In the genomic region with DNA sequence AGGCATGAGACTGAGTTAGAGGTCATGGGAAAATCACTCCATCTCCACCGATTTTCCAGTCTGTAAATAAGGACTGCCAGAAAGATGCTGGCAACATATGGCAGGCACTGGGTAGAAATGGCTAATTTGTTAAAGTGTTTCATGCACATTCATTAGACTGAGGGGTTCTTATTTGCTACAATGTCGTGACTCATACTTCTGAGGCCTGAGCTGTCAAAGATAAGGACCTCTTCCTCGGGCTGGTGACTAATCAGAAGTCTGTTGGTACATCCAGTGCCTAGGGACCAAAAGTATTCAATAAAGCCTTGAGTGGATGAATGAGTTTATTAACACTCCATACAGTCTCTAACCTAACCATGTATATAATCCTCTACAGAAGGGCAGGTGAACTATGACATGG, we compare ENCODE assay signal across 19 mouse cellular contexts.
DNase-seq lines count a peak whose midpoint lies in the region; TF ChIP-seq lines count a peak whose summit lies in the region.
"Had no signal": no experiment of that assay in that cellular context is flagged by ENCODE, and none has a peak within 500 bp of the region (broad histone marks: within the 10 kb centered on the region; RNA-seq: fewer than 3 reads in every experiment).

No protein-coding gene starts in this region.

- H3K9me3 ChIP-seq in MEL (replicated peaks; ENCODE audit: insufficient read depth, low read length), result no peaks in the 10 kb centered on the region
- H3K9me3 ChIP-seq: embryonic facial prominence, embryonic 12.5 days; heart, embryonic 15.5 days had no signal

- no peak overlapping the region for H3K9ac ChIP-seq in MEL (ENCODE audit: control insufficient read depth, low read depth, low read length, poor library complexity, severe bottlenecking)
- H3K9ac ChIP-seq: embryonic facial prominence, embryonic 12.5 days; heart, embryonic 15.5 days; hindbrain, embryonic 14.5 days had no signal

- H3K4me1 ChIP-seq in MEL (ENCODE audit: control insufficient read depth in 1 of 2, insufficient read depth in 2 of 2, low read length in 2 of 2), result peaks cover 0 to 6% of the 10 kb centered on the region in 2 experiments; a peak in 2 of 4 replicates
- H3K4me1 ChIP-seq: embryonic facial prominence, embryonic 12.5 days; heart, embryonic 15.5 days had no signal

- no peak for TF ChIP-seq RAD21 in MEL (IDR thresholded peaks at IDR 0.05; ENCODE audit: low read depth, low read length)

- peak; percentile 19 for DNase-seq in adrenal gland, postnatal 14 days
- no peak for DNase-seq in adrenal gland, adult 18-20 months (ENCODE audit: low spot score in 2 of 2)
- DNase-seq in layer of hippocampus, adult 2 months (ENCODE audit: low spot score in 2 of 2), result no peak
- DNase-seq in layer of hippocampus, adult 8-10 months (ENCODE audit: low spot score in 2 of 2), result no peak
- DNase-seq in 3T3-L1 (ENCODE audit: low read depth, low spot score) (peak; percentile 47), MEL (ENCODE audit: low read depth, low spot score) (peak; percentile 46)
- DNase-seq in left cerebral cortex, postnatal 10 days (ENCODE audit: extremely low spot score in 1 of 2, low spot score in 2 of 2), result no peak
- no peak for DNase-seq in T-cell, adult 2 months (ENCODE audit: low spot score)
- DNase-seq: adrenal gland, adult 8-10 months; cerebellum, adult 11-12 months; cerebellum, adult 9-10 months; cerebellum, postnatal 25 days; gastrocnemius, postnatal 14 days; heart, adult 2 months; heart, postnatal 14 days; kidney, adult 8-10 months had no signal

- peak; percentile 38 to 46; a peak in 3 of 4 replicates for TF ChIP-seq EP300 in MEL (IDR thresholded peaks at IDR 0.05; ENCODE audit: low read depth in 1 of 2, low read length in 2 of 2)

- H3K79me2 ChIP-seq in MEL (ENCODE audit: control insufficient read depth, insufficient read depth, low read length, poor library complexity), result no peaks in the 10 kb centered on the region

- no peak for TF ChIP-seq CTCF in layer of hippocampus, adult 2 months (conservative IDR thresholded peaks at IDR 0.05)
- TF ChIP-seq CTCF in MEL (IDR thresholded peaks at IDR 0.05 in 2 of 3, conservative IDR thresholded peaks at IDR 0.05 in 1 of 3; ENCODE audit: control insufficient read depth in 1 of 3, insufficient read depth in 1 of 3, low read depth in 2 of 3, low read length in 3 of 3, poor library complexity in 1 of 3, severe bottlenecking in 1 of 3), result no peak

- H3K4me3 ChIP-seq in layer of hippocampus, adult 2 months, result no peak overlapping the region
- H3K4me3 ChIP-seq in MEL (ENCODE audit: control insufficient read depth in 1 of 2, insufficient read depth in 1 of 2, low read depth in 2 of 2, low read length in 2 of 2), result no peak overlapping the region
- H3K4me3 ChIP-seq: embryonic facial prominence, embryonic 12.5 days; heart, adult 2 months; heart, embryonic 15.5 days had no signal

- no peaks in the 10 kb centered on the region for H3K27me3 ChIP-seq in MEL (ENCODE audit: control insufficient read depth in 1 of 2, insufficient read depth in 2 of 2, low read length in 2 of 2)
- H3K27me3 ChIP-seq: embryonic facial prominence, embryonic 12.5 days had no signal

- TF ChIP-seq POLR2A in MEL (IDR thresholded peaks at IDR 0.05; ENCODE audit: control insufficient read depth in 1 of 2, insufficient read depth in 1 of 2, low read depth in 1 of 2, low read length in 2 of 2, poor library complexity in 1 of 2), result no peak

- H3K27ac ChIP-seq in layer of hippocampus, adult 2 months, result 0 out of 2 replicates have a peak overlapping the region, but pooled peaks have one; percentile 32
- H3K27ac ChIP-seq in MEL (ENCODE audit: control insufficient read depth, low read depth, low read length), result no peak overlapping the region
- H3K27ac ChIP-seq: embryonic facial prominence, embryonic 12.5 days; heart, adult 2 months; heart, embryonic 15.5 days had no signal

- H3K36me3 ChIP-seq in MEL (ENCODE audit: control insufficient read depth in 1 of 2, insufficient read depth in 2 of 2, low read length in 2 of 2), result peaks cover 0 to 8% of the 10 kb centered on the region in 2 experiments; a peak in 2 of 4 replicates
- H3K36me3 ChIP-seq: embryonic facial prominence, embryonic 12.5 days; heart, embryonic 15.5 days had no signal

- intact Hi-C loops in left cerebral cortex, postnatal 10 days (cut with DNase I), result no loop called here

TF ChIP-seq in MEL, 35 proteins besides CTCF, POLR2A, EP300 and RAD21:
- TF ChIP-seq SMC3 (IDR thresholded peaks at IDR 0.05; ENCODE audit: low read depth, low read length), result no peak
- peak; percentile 52 for TF ChIP-seq GATA1 (IDR thresholded peaks at IDR 0.05; ENCODE audit: low read depth, low read length)
- no peak for TF ChIP-seq MYC (IDR thresholded peaks at IDR 0.05; ENCODE audit: low read depth, low read length)
- TF ChIP-seq TCF12 (IDR thresholded peaks at IDR 0.05; ENCODE audit: low read depth, low read length), result 0 out of 2 replicates have a peak, but pooled peaks have one; percentile 43
- no peak for TF ChIP-seq CHD2 (IDR thresholded peaks at IDR 0.05; ENCODE audit: low read length)
- peak; percentile 66; the same call in 1 of the 2 replicates for TF ChIP-seq JUND (IDR thresholded peaks at IDR 0.05; ENCODE audit: low read depth, low read length)

Comparison
In these comparisons a context has a peak if more than half of its experiments do, and no peak if none do; other contexts are left out.
1. DNase-seq: peak in adrenal gland, postnatal 14 days (single experiment), 3T3-L1 (single experiment) and MEL (single experiment); none in adrenal gland, adult 18-20 months (0 of 2), layer of hippocampus, adult 2 months (0 of 2), layer of hippocampus, adult 8-10 months (0 of 2), left cerebral cortex, postnatal 10 days (0 of 2) and T-cell, adult 2 months (single experiment).